Mouse (Mus musculus): ENCODE results near the gene Phldb2. TPM values are rescaled to one million over a fixed set of nuclear protein-coding genes. Genes with fewer than 3 reads are reported as not detected.

Phldb2 gene
- total RNA-seq, 2 experiments from 2014 or later = 4.7 to 7.0 TPM

GRCm38 (mm10) chr16:45757421-45758078 lies 195.8 kb downstream of the Phldb2 start:
- no peak for DNase-seq (ENCODE audit: extremely low spot score in 1 of 2, low spot score in 1 of 2)

GRCm38 (mm10) chr16:45756855-45757254 lies 196.5 kb downstream of the Phldb2 start:
- DNase-seq (ENCODE audit: extremely low spot score in 1 of 2, low spot score in 1 of 2) = peak in 1 of 2 experiments; percentile 27

GRCm38 (mm10) chr16:45743591-45744144 lies 209.7 kb downstream of the Phldb2 start:
- DNase-seq (ENCODE audit: extremely low spot score in 1 of 2, low spot score in 1 of 2) = no peak

GRCm38 (mm10) chr16:45742615-45743476 lies 210.6 kb downstream of the Phldb2 start, which contains the start of gene Abhd10:
Gene Abhd10 (minus strand): TSS chr16:45742955.
- DNase-seq (ENCODE audit: extremely low spot score in 1 of 2, low spot score in 1 of 2) = peak; percentile 92 to 94

- DNase-seq (ENCODE audit: extremely low spot score in 1 of 2, low spot score in 1 of 2) = no peak
Observed at GRCm38 (mm10) chr16:45737880-45738279, 215.5 kb downstream of the Phldb2 start.

- DNase-seq (ENCODE audit: extremely low spot score in 1 of 2, low spot score in 1 of 2) = no peak
Observed at GRCm38 (mm10) chr16:45736724-45737123, 216.7 kb downstream of the Phldb2 start.

- DNase-seq (ENCODE audit: extremely low spot score in 1 of 2, low spot score in 1 of 2) = no peak
Observed at GRCm38 (mm10) chr16:45729163-45729562, 224.2 kb downstream of the Phldb2 start.

GRCm38 (mm10) chr16:45724742-45725102 lies 228.7 kb downstream of the Phldb2 start:
- peak; percentile 26 to 47 for DNase-seq (ENCODE audit: extremely low spot score in 1 of 2, low spot score in 1 of 2)

GRCm38 (mm10) chr16:45724061-45724741 lies 229.2 kb downstream of the Phldb2 start, which contains the start of gene Tagln3:
Gene Tagln3 (minus strand): TSS chr16:45724608.
- peak; percentile 55 to 74 for DNase-seq (ENCODE audit: extremely low spot score in 1 of 2, low spot score in 1 of 2)

GRCm38 (mm10) chr16:45723172-45723901 lies 230.1 kb downstream of the Phldb2 start:
- DNase-seq (ENCODE audit: extremely low spot score in 1 of 2, low spot score in 1 of 2) = peak in 1 of 2 experiments; percentile 16

GRCm38 (mm10) chr16:45722460-45722951 lies 230.9 kb downstream of the Phldb2 start:
- DNase-seq (ENCODE audit: extremely low spot score in 1 of 2, low spot score in 1 of 2) = peak in 1 of 2 experiments; percentile 11

GRCm38 (mm10) chr16:45720022-45720630 lies 233.3 kb downstream of the Phldb2 start:
- no peak for DNase-seq (ENCODE audit: extremely low spot score in 1 of 2, low spot score in 1 of 2)

- DNase-seq (ENCODE audit: extremely low spot score in 1 of 2, low spot score in 1 of 2) = no peak
Observed at GRCm38 (mm10) chr16:45718296-45718695, 235.1 kb downstream of the Phldb2 start.

- DNase-seq (ENCODE audit: extremely low spot score in 1 of 2, low spot score in 1 of 2) = no peak
Observed at GRCm38 (mm10) chr16:45714489-45715150, 238.8 kb downstream of the Phldb2 start.

- no peak for DNase-seq (ENCODE audit: extremely low spot score in 1 of 2, low spot score in 1 of 2)
Observed at GRCm38 (mm10) chr16:45713878-45714277, 239.5 kb downstream of the Phldb2 start.

GRCm38 (mm10) chr16:45713261-45713660 lies 240.1 kb downstream of the Phldb2 start:
- no peak for DNase-seq (ENCODE audit: extremely low spot score in 1 of 2, low spot score in 1 of 2)

- DNase-seq (ENCODE audit: extremely low spot score in 1 of 2, low spot score in 1 of 2) = no peak
Observed at GRCm38 (mm10) chr16:45711263-45711662, 242.1 kb downstream of the Phldb2 start.

- DNase-seq (ENCODE audit: extremely low spot score in 1 of 2, low spot score in 1 of 2) = no peak
Observed at GRCm38 (mm10) chr16:45699301-45699700, 254.1 kb downstream of the Phldb2 start.

- no peak for DNase-seq (ENCODE audit: extremely low spot score in 1 of 2, low spot score in 1 of 2)
Observed at GRCm38 (mm10) chr16:45697996-45698395, 255.4 kb downstream of the Phldb2 start.

All from layer of hippocampus, postnatal 25 days (tissue).